Mouse (Mus musculus): ENCODE measurements around the gene Tmem104.
A peak's percentile ranks its signal among the peaks of the same experiment; 100 is the strongest.

Tmem104 gene

DNA sequence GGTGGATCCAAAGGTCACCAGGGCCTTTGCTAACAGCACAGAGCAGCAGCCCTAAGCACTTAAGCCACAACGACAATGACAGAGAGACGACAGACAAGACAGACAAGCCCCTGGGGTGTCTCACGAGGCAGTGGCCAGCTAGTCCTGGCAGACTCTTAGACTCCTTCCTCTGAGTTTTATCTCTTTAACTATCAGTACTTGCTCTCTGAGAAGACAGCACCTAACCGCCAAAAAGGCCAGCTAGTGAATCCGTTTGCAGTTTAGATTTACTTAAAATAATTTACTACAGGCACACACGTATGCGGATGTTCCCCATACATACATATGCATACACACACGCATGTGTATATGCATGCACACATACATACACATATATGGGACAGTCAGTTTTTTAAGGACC lies 10.3 kb downstream of the Tmem104 start:
- no peak for DNase-seq (ENCODE audit: low read depth in 2 of 2, low spot score in 2 of 2)

DNA sequence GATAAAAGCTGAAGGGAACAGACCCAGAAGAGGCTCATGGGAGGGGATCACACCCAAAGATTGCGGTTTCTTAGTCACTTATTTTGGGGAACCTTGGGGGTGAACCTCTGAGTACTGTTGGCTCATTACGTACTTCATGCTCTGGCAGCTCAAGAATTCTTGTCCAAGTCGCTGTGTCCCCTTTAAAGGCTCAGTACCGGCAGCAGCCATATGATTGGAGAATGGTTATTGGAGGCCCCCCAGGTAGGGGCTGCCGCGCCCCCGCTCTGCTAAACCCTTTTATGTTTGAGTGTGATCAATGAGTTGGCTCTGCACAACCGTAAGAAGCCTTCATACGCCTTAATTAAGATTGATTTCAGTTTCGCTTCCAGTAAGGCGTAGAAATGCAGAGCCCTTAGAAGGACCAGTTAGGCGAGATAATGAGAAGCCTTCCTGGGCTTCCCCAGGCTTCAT lies 11.7 kb downstream of the Tmem104 start:
- peak; percentile 29 to 33 for DNase-seq (ENCODE audit: low read depth in 2 of 2, low spot score in 2 of 2)

DNA sequence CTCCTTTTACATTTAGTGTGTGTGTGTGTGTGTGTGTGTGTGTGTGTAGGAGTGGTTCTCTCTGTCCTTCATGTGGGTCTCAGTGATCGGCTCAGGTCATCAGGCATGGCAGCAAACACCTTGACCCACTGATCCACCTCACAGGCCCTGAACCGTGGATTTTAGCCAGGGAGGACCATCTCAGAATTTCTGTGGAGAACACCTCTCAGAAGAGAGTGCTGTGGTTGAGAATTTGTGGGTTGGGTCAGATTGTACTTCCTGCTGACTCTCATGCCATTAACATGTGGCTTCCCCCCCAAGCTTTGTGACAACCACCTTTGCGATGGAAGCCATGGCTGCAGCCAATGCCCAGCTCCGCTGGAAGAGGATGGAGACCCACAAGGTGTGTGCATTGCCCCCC lies 13.2 kb downstream of the Tmem104 start:
- DNase-seq (ENCODE audit: low read depth in 2 of 2, low spot score in 2 of 2), result no peak

DNA sequence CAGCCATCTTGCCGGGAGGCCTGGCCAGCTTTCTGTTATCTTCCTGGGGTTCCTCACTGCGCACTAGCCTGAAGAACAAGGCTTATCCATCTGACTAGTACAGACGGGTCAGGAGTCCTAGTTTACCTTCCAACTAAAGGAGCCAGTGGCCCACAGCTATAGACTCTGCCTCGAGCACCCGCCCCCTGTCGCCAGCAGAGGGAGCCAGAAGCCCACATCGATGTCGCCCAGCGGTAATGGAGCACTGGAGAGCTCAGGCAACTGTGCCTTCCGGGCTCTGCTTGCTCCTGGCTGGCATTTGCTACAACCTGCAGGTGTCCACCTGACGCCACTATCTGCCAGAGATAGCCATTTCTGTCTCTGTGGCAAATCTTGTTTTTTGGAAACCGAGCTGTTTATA lies 15.0 kb downstream of the Tmem104 start:
- DNase-seq (ENCODE audit: low read depth in 2 of 2, low spot score in 2 of 2), result peak; percentile 73 to 79

- DNase-seq (ENCODE audit: low read depth in 2 of 2, low spot score in 2 of 2), result no peak
Measured at GRCm38 (mm10) chr11:115202756-115203155, 15.5 kb downstream of the Tmem104 start.

- DNase-seq (ENCODE audit: low read depth in 2 of 2, low spot score in 2 of 2), result no peak
Measured at GRCm38 (mm10) chr11:115208126-115208525, 20.8 kb downstream of the Tmem104 start.

DNA sequence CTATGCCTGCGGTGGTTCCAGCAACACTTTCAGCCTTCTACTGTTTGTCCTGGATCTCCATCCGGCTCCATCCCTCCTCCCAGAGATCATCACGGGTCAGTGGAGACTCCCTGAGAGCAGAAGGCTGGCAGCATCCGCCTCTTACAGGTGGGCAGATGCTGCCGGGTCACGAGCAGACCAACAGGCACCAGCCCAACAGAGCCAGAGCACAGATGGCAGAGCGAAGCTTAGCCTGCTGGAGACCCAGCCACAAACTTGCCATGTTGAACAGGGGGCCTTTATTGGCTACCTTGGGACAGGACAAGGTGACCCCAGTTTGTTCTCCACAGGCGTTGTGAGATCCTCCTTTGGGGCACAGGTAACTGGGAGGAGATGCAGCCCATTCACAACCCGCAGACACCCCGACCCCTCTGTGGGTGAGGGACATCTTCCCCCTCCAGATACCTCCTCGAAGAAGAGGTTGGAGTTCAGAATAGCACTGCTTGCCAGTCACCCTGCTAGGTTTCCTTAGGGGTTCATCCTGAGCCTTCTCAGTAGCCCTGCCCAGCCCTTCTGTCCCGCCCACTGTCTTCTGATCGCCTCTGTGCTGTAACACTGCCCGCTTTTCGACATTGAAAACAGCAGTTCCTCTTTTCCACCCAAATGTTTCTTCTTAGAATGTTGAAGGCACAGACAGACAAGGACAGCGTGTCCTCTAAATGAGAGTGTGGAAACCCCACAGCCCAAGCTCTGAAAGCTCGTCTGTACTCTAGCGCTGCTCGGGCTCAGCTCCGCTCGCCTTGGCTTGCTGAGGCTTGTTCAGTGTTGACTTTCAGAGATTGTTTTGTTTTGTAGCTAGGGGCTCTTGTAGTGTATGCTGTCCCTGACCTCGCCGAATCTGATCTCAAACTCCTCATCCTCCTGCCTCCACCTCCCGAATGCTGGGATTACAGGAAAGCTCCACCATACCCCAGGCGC lies 21.8 kb downstream of the Tmem104 start:
- no peak for DNase-seq (ENCODE audit: low read depth in 2 of 2, low spot score in 2 of 2)

- DNase-seq (ENCODE audit: low read depth in 2 of 2, low spot score in 2 of 2), result no peak
Measured at GRCm38 (mm10) chr11:115209958-115210357, 22.7 kb downstream of the Tmem104 start.

- DNase-seq (ENCODE audit: low read depth in 2 of 2, low spot score in 2 of 2), result no peak
Measured at GRCm38 (mm10) chr11:115212116-115212515, 24.8 kb downstream of the Tmem104 start.

- DNase-seq (ENCODE audit: low read depth in 2 of 2, low spot score in 2 of 2), result no peak
Measured at GRCm38 (mm10) chr11:115215123-115215522, 27.8 kb downstream of the Tmem104 start.

DNA sequence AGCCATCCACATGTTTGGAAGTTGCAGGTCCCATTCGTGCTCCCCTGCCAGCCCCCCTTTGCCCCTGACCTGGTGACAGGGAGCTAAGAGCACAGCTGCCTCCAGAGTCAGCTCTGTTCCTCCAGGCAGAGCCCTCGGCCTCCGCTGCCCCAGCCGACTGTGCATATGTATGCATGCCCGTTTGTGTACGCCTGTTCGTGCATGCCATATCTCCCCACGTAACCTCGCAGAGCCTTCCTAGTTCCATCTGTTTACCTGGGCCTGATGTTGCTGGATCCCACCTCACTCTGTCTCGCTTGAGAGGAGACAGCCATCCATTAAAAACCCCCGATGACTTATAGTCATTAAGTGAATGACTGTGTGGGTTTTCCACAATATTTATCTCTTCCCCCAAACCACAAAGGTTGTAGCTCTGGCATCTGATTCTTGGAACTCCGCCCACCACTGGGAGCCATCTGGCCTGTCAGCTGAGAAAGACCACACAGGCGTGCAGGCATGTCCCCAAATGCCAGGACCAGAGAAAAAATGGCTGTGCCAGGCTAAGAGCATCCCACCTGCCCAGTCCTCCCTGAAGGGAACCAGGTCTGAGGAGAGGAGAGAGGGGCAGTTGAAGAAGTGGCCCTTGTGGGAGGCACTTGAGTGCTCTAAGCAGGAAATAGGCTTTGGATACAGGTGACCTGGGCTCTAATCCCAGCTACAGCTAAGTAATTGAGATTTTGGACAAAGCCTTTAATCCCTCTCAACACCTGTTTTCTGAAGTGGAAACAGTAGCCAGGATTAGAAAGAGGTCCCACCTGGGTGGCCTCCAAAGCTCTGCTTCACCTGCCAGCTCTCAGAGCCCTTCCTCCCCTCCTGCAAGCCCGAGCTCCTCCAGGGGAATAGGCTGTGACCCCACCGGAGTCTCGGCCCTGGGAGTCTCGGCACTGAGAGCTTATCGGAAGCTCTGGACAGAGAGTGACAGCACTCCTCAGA lies 30.4 kb downstream of the Tmem104 start:
- no peak for DNase-seq (ENCODE audit: low read depth in 2 of 2, low spot score in 2 of 2)

DNA sequence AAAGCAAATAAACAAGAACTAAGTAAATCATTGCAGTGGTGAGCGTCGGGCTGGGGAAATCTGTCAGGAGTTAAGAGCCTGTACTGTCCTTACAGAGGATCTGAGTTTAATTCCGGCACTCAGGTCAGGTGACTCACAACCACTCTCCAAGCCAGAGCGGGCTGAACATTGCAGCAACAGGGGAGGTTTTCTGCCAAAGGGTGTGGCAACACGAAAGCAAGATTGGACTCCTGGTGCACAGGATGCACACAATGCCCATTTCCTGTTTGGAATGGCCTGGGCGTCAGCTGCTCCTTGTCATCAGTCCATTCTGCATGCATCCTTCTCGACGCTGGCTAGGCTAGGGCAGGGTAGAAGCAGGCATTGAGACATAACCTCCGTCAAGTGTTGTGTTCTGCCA lies 32.0 kb downstream of the Tmem104 start:
- no peak for DNase-seq (ENCODE audit: low read depth in 2 of 2, low spot score in 2 of 2)

DNA sequence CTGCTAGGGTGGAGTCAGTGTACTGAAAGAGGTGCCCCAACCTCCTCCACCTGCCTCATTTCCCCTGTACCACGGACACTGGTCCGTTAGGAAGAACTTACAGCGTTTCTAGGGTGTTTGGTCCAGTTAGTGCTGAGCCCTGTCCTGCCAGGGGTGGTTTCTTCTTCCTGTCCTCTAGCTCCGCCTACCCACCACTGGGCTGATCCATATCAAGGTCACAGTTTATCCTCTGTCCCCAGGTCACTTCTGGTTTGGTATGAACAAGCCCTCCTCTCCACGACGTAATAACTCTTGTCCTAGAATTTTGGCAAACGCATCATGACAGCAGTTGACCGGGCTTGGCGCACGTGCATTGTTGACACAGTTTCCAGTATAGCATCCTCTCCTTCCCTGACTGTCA lies 32.4 kb downstream of the Tmem104 start:
- no peak for DNase-seq (ENCODE audit: low read depth in 2 of 2, low spot score in 2 of 2)

DNA sequence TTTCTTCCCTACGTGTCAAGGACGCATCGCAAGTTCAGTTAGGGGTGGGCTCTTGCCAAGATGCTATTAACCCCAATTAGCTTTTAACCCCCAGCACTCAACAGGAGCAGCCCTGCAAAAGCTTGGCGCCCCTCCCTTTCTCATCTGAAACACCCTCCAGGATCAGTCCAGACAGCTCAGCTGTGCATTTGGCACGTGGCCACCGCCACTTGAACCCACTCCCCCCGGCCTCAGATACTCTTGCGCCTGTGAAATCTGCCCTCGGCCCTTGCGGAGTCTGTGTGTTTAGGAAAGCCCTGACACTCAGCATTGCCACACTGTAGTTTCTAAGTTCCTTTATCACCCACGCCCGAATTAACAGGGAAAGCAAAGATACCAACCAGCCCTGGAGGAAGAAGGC lies 34.8 kb downstream of the Tmem104 start:
- DNase-seq (ENCODE audit: low read depth in 2 of 2, low spot score in 2 of 2), result no peak

DNA sequence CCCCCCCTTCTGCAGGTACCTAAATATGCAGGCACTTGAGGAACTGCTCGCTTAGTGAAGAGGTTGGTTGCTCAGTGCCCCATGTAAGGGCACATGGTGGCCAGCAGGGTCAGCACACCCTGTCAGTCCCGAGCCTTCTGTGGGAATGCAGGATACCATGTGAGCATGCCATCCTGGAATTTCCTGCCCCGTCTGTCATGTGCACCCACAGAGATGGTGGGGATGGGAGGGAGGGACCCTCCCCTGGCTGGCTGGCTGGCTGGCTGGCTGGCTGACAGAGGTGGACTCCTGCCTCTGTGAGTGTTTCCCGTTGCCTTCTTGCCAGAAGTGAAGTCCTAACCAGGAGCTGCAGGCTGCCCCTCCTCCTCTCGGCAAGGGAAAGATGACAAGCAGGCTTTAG lies 35.3 kb downstream of the Tmem104 start:
- no peak for DNase-seq (ENCODE audit: low read depth in 2 of 2, low spot score in 2 of 2)

DNA sequence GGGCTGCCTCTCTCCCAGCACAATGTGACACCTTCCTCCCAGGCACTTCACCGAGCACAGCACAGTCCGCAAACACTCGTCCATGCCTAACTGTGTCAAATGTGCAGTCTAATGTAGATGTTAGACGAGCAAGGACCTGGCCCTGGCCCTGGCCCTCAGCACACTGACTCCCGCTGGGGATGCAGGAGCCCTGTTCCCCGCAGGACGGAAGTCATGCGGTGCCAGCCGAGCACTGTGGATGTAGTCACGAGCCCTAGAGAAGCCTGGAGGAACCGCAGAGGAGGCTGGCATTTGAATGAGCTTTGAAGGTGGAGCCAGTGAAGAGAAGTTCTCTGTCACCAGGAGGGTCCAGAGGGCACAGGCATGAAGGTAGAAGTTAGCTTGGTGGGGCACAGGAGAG lies 36.2 kb downstream of the Tmem104 start:
- DNase-seq (ENCODE audit: low read depth in 2 of 2, low spot score in 2 of 2), result no peak

DNA sequence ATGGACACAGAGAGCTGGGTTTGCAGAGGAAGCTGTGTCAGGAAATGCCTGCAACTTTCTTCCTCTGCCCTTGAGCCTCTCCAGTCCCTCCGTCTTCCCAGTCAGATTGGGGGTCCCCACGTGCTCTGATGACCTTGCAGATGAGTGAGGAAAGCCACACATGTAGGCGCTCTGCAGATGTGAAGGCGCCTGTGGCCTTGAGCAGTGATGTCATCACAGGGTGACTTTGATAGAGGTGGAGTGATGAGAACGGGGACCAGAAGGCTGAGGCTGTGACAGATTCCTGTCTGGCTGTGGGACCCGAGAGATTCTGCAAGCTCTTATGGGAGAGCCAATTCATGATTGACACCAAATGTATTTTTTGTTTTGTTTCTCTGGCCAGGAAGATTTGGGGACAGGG lies 36.6 kb downstream of the Tmem104 start:
- no peak for DNase-seq (ENCODE audit: low read depth in 2 of 2, low spot score in 2 of 2)

DNA sequence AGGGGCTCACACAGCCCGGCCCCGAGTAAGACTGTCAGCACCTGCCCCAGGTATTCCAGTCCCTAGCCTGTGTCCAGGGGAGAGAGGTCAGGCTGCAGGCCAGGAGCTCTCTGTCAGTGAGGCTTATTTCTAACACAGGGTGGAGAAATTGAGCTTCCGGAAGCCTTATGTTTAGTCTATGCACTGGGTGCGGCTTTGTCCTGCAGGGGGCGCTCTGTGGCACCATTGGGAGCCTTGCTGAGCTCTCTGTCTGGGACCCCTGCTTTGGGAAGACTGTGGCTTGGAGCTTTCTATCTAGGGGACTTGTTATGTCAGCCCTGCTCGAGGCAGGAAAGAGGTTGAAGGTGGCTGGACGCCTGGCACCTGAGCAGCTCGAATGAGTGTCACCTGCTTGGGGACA lies 37.6 kb downstream of the Tmem104 start:
- peak; percentile 54 to 73 for DNase-seq (ENCODE audit: low read depth in 2 of 2, low spot score in 2 of 2)

GRCm38 (mm10) chr11:115225301-115225700 lies 38.0 kb downstream of the Tmem104 start:
- no peak for DNase-seq (ENCODE audit: low read depth in 2 of 2, low spot score in 2 of 2)

GRCm38 (mm10) chr11:115226811-115227491 lies 39.7 kb downstream of the Tmem104 start:
- peak; percentile 24 for DNase-seq (ENCODE audit: low read depth in 2 of 2, low spot score in 2 of 2)

GRCm38 (mm10) chr11:115227640-115228039 lies 40.4 kb downstream of the Tmem104 start:
- DNase-seq (ENCODE audit: low read depth in 2 of 2, low spot score in 2 of 2), result no peak
